9 mouse cellular contexts compared by ENCODE assay signal in the genomic region with DNA sequence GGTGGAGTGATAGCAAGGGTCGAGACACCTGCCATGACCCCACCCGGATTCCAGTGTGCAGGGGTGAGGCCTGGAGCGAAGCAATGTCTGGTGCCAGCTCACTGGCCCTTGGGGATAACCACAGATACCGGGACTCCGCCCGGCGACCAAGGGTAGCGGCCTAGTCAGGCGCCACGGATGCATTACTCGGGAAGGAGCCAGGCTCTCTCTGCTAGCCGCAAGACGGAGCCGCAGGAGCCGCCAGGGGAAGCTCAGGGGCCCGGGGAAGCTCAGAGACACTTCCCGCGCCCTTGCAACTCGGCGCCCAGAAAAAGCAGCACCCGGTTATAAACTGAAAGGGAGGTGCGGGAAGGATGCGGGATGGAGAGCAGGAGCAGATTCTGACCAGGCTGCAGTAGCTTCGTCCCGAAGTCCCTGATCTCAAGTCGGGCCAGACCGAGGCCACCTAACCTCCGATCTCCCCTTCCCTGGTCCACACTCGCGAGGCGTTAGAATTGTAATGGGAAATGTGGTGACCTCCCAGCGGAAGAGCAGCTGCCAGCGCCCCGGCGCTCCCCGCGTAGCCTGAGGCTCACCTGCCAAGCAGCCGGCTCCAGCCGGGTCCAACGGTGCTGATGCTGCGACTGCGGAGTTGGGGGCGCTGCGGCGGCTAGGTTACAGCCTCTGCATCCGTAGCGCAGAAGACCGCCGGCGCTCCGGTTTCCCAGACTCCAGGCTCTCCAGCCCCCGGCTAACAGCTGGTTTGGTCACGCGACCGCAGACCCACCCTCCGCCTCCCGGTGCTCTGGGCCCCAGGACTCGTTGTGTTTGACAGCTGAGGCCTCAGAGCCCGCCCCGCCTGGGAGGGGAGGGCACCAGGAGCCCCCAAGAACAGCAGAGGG. TPM values are rescaled to one million over a fixed set of nuclear protein-coding genes. Genes with fewer than 3 reads are reported as not detected.
DNase-seq lines count a peak whose midpoint lies in the region; ATAC-seq lines count a peak whose summit lies in the region.
"Had no signal": no experiment of that assay in that cellular context is flagged by ENCODE, and none has a peak within 500 bp of the region (broad histone marks: within the 10 kb centered on the region; RNA-seq: fewer than 3 reads in every experiment).

A gene (minus strand): TSS at position 825 of the 881 bp plus-strand sequence.

- peaks cover 5% of the 10 kb centered on the region; the same call in 1 of the 2 replicates for H3K4me1 ChIP-seq in intestine, embryonic 15.5 days (replicated peaks)
- peaks cover 15% of the 10 kb centered on the region for H3K4me1 ChIP-seq in stomach, embryonic 14.5 days (ENCODE audit: control insufficient read depth, insufficient read depth, low read length)

- no peak for ATAC-seq in CD4-positive, CD25-positive, alpha-beta regulatory T cell, adult 4 months
- ATAC-seq in intestine, embryonic 15.5 days: peak; percentile 91
- peak; percentile 89; the same call in 1 of the 2 replicates for ATAC-seq in stomach, embryonic 14.5 days (ENCODE audit: insufficient number of reproducible peaks, insufficient read depth, low FRiP score, low read depth)

- intact Hi-C loops in left cerebral cortex, postnatal 25 days (cut with DNase I): no loop called here

- no peaks in the 10 kb centered on the region for H3K27me3 ChIP-seq in intestine, embryonic 15.5 days (replicated peaks)
- no peaks in the 10 kb centered on the region for H3K27me3 ChIP-seq in stomach, embryonic 14.5 days (ENCODE audit: control insufficient read depth, insufficient read depth, low read length)

- no peaks in the 10 kb centered on the region for H3K9me3 ChIP-seq in intestine, embryonic 15.5 days
- H3K9me3 ChIP-seq in stomach, embryonic 14.5 days (ENCODE audit: control insufficient read depth, low read depth, low read length): no peaks in the 10 kb centered on the region

- H3K9ac ChIP-seq in intestine, embryonic 15.5 days: peak within 1 kb of the TSS; percentile 51
- no peak within 1 kb of the TSS; the same call in 1 of the 2 replicates for H3K9ac ChIP-seq in stomach, embryonic 14.5 days (replicated peaks; ENCODE audit: low read depth, low read length)

- 0 out of 2 replicates have a peak within 1 kb of the TSS, but pooled peaks have one; percentile 4 for H3K27ac ChIP-seq in intestine, embryonic 15.5 days
- H3K27ac ChIP-seq in stomach, embryonic 14.5 days (ENCODE audit: low read length): peak within 1 kb of the TSS; percentile 48; the same call in 1 of the 2 replicates

- 1% methylated on average over 60 of the region's 60 CpGs for WGBS in intestine, embryonic 15.5 days
- WGBS in stomach, embryonic 14.5 days: 2% methylated on average over 60 of the region's 60 CpGs

- peak within 1 kb of the TSS; percentile 56 for H3K4me3 ChIP-seq in intestine, embryonic 15.5 days (replicated peaks)
- peak within 1 kb of the TSS; percentile 41 for H3K4me3 ChIP-seq in stomach, embryonic 14.5 days (ENCODE audit: low read depth, low read length)

- H3K36me3 ChIP-seq in intestine, embryonic 15.5 days: no peaks in the 10 kb centered on the region
- H3K36me3 ChIP-seq in stomach, embryonic 14.5 days (ENCODE audit: control insufficient read depth, insufficient read depth, low read length): no peaks in the 10 kb centered on the region

- DNase-seq in CD4-positive, CD25-positive, alpha-beta regulatory T cell, adult 2 months (ENCODE audit: low read depth, low spot score): peak; percentile 2
- DNase-seq in embryo, embryonic 11.5 days (ENCODE audit: low read depth, low spot score): peak; percentile 58
- peak; percentile 42 to 73 for DNase-seq in gastrocnemius, postnatal 4 days (ENCODE audit: low spot score in 2 of 2)
- peak; percentile 79 to 88 for DNase-seq in left cerebral cortex, postnatal 25 days (ENCODE audit: low spot score in 2 of 2)
- peak; percentile 80 for DNase-seq in mesoderm, embryonic 11.5 days (ENCODE audit: low read depth, low spot score)

- peak within 1 kb of the TSS; percentile 94 for H3K4me2 ChIP-seq in intestine, embryonic 15.5 days (replicated peaks)
- H3K4me2 ChIP-seq in stomach, embryonic 14.5 days (replicated peaks; ENCODE audit: low read depth, low read length): peak within 1 kb of the TSS; percentile 89

RNA-seq across cellular contexts. Expression of the gene that starts here (rescaled TPM):
- under 1 TPM in 1 of 2 experiments, not detected in 1; 0.22 TPM for polyA plus RNA-seq in CD4-positive, CD25-positive, alpha-beta regulatory T cell, adult 4 months (2017; shearing (Covaris generic))
- 10 to 100 TPM; 11.8 to 12.7 TPM for total RNA-seq in gastrocnemius, postnatal 4 days (2021)
- 5.9 and 6.4 TPM in 2 replicates for polyA plus RNA-seq in intestine, embryonic 15.5 days (2015; fragmentation: Nextera tagmentation; extraction: Ambion mirVana)
- 100 to 1,000 TPM; 143 to 145 TPM for total RNA-seq in left cerebral cortex, postnatal 25 days (2021)
- 12.3 and 14.0 TPM in 2 replicates for polyA plus RNA-seq in stomach, embryonic 14.5 days (2014; fragmentation: Nextera tagmentation; extraction: Ambion mirVana)
- total RNA-seq: neutrophil, adult 5-6 weeks had no signal

Comparison
In these comparisons a context has a peak if more than half of its experiments do, and no peak if none do; other contexts are left out.
1. RNA of the gene that starts here (total RNA-seq): 143 to 145 TPM in left cerebral cortex, postnatal 25 days; 11.8 to 12.7 TPM in gastrocnemius, postnatal 4 days; every median in the first group is over 10 times any median in the second.
2. DNase-seq: peak in every context shown above with its lines; median percentile 84 in left cerebral cortex, postnatal 25 days; 80 in mesoderm, embryonic 11.5 days; 58 in embryo, embryonic 11.5 days; 58 in gastrocnemius, postnatal 4 days; 2 in CD4-positive, CD25-positive, alpha-beta regulatory T cell, adult 2 months.